Mouse (Mus musculus) testis, adult 2 months (tissue): ENCODE measurements around the gene Gm21887. TPM values are rescaled to one million over a fixed set of nuclear protein-coding genes. Genes with fewer than 3 reads are reported as not detected.
A peak's percentile ranks its signal among the peaks of the same experiment; 100 is the strongest.
"Not testable (repeated sequence)": the region's sequence is repeated elsewhere in the genome, so short reads cannot be mapped to it uniquely, and the experiment has no call there.

Source experiments
- H3K27ac ChIP-seq: fragments of 200-500 bp; 2 replicates; pipeline ENCODE4 v1.5.1; 2012; ENCODE audit warnings: low read depth, low read length; ENCODE audit not compliant: control insufficient read depth, insufficient read depth
- H3K27me3 ChIP-seq: fragments of 200-500 bp; 2 replicates; pipeline ENCODE4 v1.6.1; 2012; ENCODE audit warnings: mild to moderate bottlenecking, low read length, moderate library complexity; ENCODE audit not compliant: control insufficient read depth, insufficient read depth
- H3K36me3 ChIP-seq: fragments of 200-500 bp; 2 replicates; pipeline ENCODE4 v1.6.1; 2012; ENCODE audit warnings: mild to moderate bottlenecking, low read length; ENCODE audit not compliant: control insufficient read depth, insufficient read depth
- H3K4me1 ChIP-seq: fragments of 200-500 bp; 2 replicates; pipeline ENCODE4 v1.6.1; 2012; ENCODE audit warnings: low read length; ENCODE audit not compliant: control insufficient read depth, insufficient read depth
- H3K4me3 ChIP-seq: fragments of 200-500 bp; 2 replicates; pipeline ENCODE4 v1.5.1; 2012; ENCODE audit warnings: low read depth, mild to moderate bottlenecking, low read length, moderate library complexity, mixed read lengths; ENCODE audit not compliant: control insufficient read depth
- CTCF ChIP-seq: fragments of 200-500 bp; IDR thresholded peaks from 2 replicates; pipeline ENCODE4 v1.5.1; 2012; ENCODE audit warnings: low read depth, mild to moderate bottlenecking, inconsistent platforms, low read length, moderate library complexity; ENCODE audit not compliant: control insufficient read depth, insufficient read depth, insufficient replicate concordance
- POLR2A ChIP-seq: fragments of 200-500 bp; IDR thresholded peaks from 2 replicates; pipeline ENCODE4 v1.6.1; 2012; ENCODE audit warnings: low read depth, mild to moderate bottlenecking, inconsistent platforms, low read length, moderate library complexity; ENCODE audit not compliant: control insufficient read depth
- polyA plus RNA-seq: library from polyadenylated mRNA; depleted of rRNA; stranded (reverse); fragments of >200 nt; gene quantifications from 2 replicates; pipeline ENCODE4 v1.2.3, GENCODE M21; 2012

The Gm21887 gene
- polyA plus RNA-seq, 1 experiment = 44.3 TPM

DNA sequence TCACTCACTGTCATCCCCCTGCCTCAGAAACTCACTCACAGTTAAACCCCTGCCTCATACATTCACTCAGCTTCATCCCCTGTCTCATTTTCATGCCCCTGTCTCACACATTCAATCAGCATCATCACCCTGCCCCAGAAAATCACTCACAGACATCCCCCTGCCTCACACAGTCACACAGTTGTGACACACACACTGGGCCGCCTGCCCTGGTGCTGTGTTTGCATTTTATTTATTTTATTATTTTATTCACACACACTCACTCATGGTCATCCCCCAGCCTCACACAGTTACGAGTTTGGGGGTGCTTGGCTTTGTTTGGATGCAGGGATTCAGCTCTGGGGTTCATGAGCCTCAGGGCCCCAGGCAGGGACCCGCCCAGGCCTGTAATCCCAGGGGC, 875 bp upstream of the Gm21887 start:
- H3K27me3 ChIP-seq, H3K27ac ChIP-seq, H3K4me3 ChIP-seq, H3K36me3 ChIP-seq, H3K4me1 ChIP-seq: not testable (repeated sequence)

DNA sequence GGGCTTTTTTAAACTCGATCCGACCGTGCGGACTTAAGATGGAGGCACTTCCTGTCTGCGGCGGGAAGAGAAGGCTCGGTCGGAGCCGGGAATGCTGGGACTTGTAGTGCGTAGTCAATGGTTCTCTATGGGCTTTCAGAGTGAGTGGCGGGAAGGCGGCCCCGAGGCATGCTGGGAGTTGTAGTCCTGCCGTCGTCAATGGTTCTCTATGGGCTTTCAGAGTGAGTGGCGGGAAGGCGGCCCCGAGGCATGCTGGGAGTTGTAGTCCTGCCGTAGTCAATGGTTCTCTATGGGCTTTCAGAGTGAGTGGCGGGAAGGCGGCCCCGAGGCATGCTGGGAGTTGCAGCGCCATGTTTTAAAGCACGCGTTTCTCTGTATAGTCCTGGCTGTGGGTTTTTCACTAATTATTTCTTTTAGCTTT, 352 bp downstream of the Gm21887 start:
- H3K27me3 ChIP-seq, H3K4me1 ChIP-seq, H3K36me3 ChIP-seq, H3K27ac ChIP-seq: not testable (repeated sequence)
- H3K4me3 ChIP-seq = peak overlapping the region; percentile 90; the same call in 1 of the 2 replicates
- TF ChIP-seq POLR2A = 0 out of 2 replicates have a peak, but pooled peaks have one; percentile 15

DNA sequence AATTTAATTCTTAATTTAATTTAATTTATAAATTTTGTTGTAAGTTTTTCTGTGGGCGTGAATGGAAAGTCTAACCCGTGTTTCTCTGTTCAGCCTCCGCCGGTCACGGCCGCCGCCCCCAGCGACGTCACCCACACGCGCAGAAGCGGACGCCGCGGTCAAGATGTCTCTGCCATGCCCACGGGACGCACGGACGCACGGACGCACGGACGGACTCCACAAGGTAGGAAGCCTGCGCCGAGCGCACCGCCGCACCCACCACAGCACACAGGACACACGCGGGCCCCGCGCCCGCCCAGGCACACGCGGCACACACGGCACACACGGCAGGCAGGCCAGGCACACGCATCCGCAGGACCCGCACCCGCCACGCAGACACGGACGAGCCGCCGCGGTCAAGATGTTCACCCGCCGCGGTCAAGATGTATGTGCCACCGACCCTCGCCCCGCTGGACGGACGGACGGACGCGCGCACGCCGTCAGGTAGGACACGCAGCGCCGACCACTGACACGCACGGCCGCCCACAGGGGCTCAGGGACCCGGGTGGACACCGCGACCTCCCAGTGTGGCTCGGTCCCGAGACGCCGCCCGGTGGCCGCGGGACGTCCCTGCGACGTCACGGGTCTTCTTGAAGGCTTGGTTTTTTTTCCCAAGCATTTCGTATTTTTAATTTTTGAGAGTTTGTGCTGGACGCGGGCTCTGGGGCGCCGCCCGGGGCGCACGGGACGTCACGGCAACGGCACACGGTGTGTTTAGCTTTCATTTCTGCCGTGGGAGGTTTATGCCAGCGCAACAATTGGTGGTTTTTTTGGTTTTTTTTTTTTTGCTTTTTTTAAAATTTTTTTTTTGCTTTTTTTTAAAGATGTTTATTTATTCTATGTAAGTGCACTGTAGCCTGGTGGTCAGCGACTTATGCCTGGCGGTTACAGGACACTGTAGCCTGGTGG, 1.4 kb downstream of the Gm21887 start:
- H3K4me1 ChIP-seq, H3K27me3 ChIP-seq, H3K27ac ChIP-seq, H3K4me3 ChIP-seq, H3K36me3 ChIP-seq: not testable (repeated sequence)

GRCm38 (mm10) chrX:170011529-170011879, 2.0 kb downstream of the Gm21887 start:
- H3K4me1 ChIP-seq, H3K36me3 ChIP-seq, H3K27ac ChIP-seq, H3K27me3 ChIP-seq, H3K4me3 ChIP-seq: not testable (repeated sequence)

DNA sequence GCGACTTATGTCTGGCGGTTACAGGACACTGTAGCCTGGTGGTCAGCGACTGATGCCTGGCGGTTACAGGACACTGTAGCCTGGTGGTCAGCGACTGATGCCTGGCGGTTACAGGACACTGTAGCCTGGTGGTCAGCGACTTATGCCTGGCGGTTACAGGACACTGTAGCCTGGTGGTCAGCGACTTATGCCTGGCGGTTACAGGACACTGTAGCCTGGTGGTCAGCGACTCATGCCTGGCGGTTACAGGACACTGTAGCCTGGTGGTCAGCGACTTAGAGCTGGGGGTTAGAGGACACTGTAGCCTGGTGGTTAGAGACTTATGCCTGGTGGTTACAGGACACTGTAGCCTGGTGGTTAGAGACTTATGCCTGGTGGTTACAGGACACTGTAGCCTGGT, 4.0 kb downstream of the Gm21887 start:
- not testable (repeated sequence) for H3K4me3 ChIP-seq, H3K27me3 ChIP-seq, H3K27ac ChIP-seq, H3K36me3 ChIP-seq, H3K4me1 ChIP-seq

DNA sequence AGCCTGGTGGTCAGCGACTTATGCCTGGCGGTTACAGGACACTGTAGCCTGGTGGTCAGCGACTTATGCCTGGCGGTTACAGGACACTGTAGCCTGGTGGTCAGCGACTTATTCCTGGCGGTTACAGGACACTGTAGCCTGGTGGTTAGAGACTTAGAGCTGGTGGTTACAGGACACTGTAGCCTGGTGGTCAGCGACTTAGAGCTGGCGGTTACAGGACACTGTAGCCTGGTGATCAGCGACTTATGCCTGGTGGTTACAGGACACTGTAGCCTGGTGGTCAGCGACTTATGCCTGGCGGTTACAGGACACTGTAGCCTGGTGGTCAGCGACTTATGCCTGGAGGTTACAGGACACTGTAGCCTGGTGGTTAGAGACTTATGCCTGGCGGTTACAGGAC, 4.6 kb downstream of the Gm21887 start:
- H3K36me3 ChIP-seq, H3K27ac ChIP-seq, H3K4me1 ChIP-seq, H3K27me3 ChIP-seq, H3K4me3 ChIP-seq: not testable (repeated sequence)

GRCm38 (mm10) chrX:170015883-170016282, 6.4 kb downstream of the Gm21887 start:
- H3K4me3 ChIP-seq, H3K4me1 ChIP-seq, H3K27me3 ChIP-seq, H3K27ac ChIP-seq, H3K36me3 ChIP-seq: not testable (repeated sequence)

DNA sequence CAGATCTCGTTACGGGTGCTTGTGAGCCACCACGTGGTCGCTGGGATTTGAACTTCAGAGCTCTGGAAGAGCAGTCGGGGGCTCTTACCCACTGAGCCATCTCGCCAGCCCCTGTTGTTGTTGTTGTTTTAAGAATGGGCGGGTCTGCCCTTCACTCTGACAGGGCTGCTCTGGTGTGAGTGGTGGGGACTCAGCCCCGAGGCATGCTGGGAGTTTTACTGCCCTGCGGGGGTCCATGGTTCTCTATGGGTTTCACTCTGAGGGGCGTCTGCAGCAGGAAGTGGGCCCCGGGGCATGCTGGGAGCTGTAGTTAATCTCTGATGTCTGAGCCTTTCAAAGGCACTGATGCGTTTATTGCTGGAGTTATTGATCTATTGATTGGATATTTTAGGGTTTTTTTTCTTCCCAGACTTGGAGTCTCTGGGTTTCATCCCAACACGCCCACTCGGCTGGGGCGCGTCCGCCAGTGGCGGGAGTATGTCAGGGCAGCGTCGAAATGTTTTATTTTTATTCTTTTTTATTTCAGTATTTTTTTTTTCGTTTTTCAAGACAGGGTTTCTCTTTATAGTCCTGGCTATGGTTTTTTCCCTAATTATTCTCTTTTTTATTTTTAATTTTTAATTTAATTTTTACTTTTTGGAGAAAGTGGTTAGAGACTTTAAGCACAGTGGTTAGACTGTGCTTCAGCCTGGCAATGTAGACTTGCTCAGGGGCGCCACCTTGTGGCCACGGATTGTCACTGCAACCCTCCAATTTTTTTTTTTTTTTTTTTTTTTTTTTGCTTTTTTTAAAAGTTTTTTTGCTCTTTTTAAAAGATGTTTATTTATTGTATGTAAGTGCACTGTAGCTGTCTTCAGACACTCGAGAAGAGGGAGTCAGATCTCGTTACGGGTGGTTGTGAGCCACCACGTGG, 8.1 kb downstream of the Gm21887 start:
- not testable (repeated sequence) for H3K27me3 ChIP-seq, H3K4me3 ChIP-seq, H3K27ac ChIP-seq, H3K4me1 ChIP-seq, H3K36me3 ChIP-seq
- TF ChIP-seq CTCF = peak; percentile 71

DNA sequence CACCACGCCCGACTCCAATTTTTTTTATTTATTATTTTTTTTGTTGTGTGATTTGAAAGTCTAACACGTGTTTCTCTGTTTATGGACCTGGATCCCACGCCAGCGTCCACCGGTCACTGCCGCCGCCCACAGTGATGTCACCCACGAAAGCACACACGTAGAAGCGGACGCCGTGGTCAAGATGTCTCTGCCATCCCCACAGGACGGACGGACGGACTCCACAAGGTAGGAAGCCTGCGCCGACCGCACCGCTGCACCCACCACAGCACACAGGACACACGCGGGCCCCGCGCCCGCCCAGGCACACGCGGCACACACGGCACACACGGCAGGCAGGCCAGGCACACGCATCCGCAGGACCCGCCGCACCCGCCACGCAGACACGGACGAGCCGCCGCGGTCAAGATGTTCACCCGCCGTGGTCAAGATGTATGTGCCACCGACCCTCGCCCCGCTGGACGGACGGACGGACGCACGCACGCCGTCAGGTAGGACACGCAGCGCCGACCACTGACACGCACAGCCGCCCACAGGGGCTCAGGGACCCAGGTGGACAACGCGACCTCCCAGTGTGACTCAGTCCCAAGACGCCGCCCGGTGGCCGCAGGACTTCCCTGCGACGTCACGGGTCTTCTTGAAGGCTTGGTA, 9.2 kb downstream of the Gm21887 start:
- H3K4me3 ChIP-seq, H3K27me3 ChIP-seq, H3K27ac ChIP-seq, H3K36me3 ChIP-seq, H3K4me1 ChIP-seq: not testable (repeated sequence)

DNA sequence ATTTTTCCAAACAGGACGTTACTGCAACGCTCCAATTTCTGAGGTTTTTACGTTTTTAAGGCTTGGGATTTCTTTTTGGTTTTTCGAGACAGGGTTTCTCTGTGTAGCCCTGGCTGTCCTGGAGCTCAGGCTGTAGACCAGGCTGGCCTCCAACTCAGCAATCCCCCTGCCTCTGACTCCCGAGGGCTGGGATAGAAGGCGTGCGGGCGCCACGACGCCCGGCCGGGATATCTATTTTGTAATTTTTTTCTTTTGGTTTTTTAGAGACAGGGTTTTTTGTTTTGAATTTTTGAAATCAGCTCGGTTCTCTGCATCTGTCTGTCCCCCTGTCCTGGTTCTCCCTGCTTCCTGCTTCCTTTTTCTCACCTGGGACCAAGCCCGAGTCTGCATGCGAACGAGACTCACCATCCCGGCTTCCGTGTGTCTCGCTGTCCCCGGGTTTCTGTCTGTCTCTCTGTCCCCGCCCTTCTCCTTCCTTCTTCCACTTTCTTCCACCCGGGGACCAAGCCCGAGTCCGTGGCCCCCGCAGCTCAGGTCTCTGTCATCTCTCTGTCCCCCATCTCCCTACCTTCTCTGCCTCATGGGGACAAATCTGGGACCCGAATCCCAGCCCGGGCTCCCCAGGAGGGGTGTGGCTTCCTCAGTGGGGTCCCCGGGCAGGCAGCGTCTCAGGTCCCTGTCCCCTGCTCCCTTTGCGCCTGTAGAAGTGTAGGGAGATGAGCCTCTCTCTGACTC, 9.9 kb downstream of the Gm21887 start:
- H3K4me3 ChIP-seq, H3K36me3 ChIP-seq: not testable (repeated sequence)

More for the DNA sequence above, 9.9 kb downstream of the Gm21887 start:
- not testable (repeated sequence) for H3K27me3 ChIP-seq, H3K4me1 ChIP-seq, H3K27ac ChIP-seq
